Mouse (Mus musculus) stomach, postnatal 0 days (tissue): ENCODE data around the gene Mrps33.

ENCODE experiments used
- CTCF ChIP-seq: IDR thresholded peaks from 2 replicates; pipeline ENCODE4 v1.5.1; 2016; ENCODE audit warnings: antibody characterized with exemption, low read depth, mild to moderate bottlenecking, moderate library complexity
- EP300 ChIP-seq: optimal IDR thresholded peaks from 2 replicates; pipeline ENCODE3; 2016; ENCODE audit warnings: antibody characterized with exemption

- no peak for TF ChIP-seq CTCF
- TF ChIP-seq EP300, result no peak
These were observed 2.3 kb downstream of the Mrps33 start for GRCm38 (mm10) chr6:39808511-39808910.
